Mouse (Mus musculus): ENCODE data around the gene Tecpr2.

- TF ChIP-seq CTCF (IDR thresholded peaks at IDR 0.05; ENCODE audit: insufficient read depth, low read length) (no peak), POLR2A (IDR thresholded peaks at IDR 0.05; ENCODE audit: borderline replicate concordance, extremely low read depth, low read depth, low read length) (no peak)
Measured at GRCm38 (mm10) chr12:110909962-110910361, 20.9 kb downstream of the Tecpr2 start.
